Mouse (Mus musculus) MEL (cell line): ENCODE results near the gene Uba3. TPM values are rescaled to one million over a fixed set of nuclear protein-coding genes. Genes with fewer than 3 reads are reported as not detected.

Source experiments
- DNase-seq: peaks from one replicate; pipeline ENCODE4 v3.0.0; 2011; ENCODE audit warnings: low read depth, low spot score
- H3K27ac ChIP-seq: 2 replicates; pipeline ENCODE4 v1.5.1; 2012; ENCODE audit warnings: low read depth, mild to moderate bottlenecking, control low read depth, low read length, moderate library complexity; ENCODE audit not compliant: control insufficient read depth
- H3K27me3 ChIP-seq, 2 experiments: fragments of 150-350 bp in 1 of 2; sonication (generic) in 1 of 2; 2 replicates each; pipeline ENCODE4 v1.6.1; 2012; ENCODE audit warnings: low read length in 2 of 2, mild to moderate bottlenecking in 2 of 2, improper control_type of control experiment in 1 of 2, moderate library complexity in 1 of 2; ENCODE audit not compliant: insufficient read depth in 2 of 2, control insufficient read depth in 1 of 2
- H3K36me3 ChIP-seq, 2 experiments: 2 replicates each; pipeline ENCODE4 v1.6.1; 2012 to 2014; ENCODE audit warnings: low read length in 2 of 2, improper control_type of control experiment in 1 of 2, inconsistent platforms in 1 of 2, mild to moderate bottlenecking in 1 of 2; ENCODE audit not compliant: insufficient read depth in 2 of 2, control insufficient read depth in 1 of 2
- H3K4me1 ChIP-seq, 2 experiments: fragments of 150-350 bp in 1 of 2; sonication (generic) in 1 of 2; 2 replicates each; pipeline ENCODE4 v1.6.1; 2012; ENCODE audit warnings: low read length in 2 of 2, improper control_type of control experiment in 1 of 2, mild to moderate bottlenecking in 1 of 2; ENCODE audit not compliant: insufficient read depth in 2 of 2, control insufficient read depth in 1 of 2
- H3K4me3 ChIP-seq, 2 experiments: fragments of 150-350 bp in 1 of 2; sonication (generic) in 1 of 2; 2 replicates each; pipeline ENCODE4 v1.5.1; 2012; ENCODE audit warnings: low read depth in 2 of 2, low read length in 2 of 2, mild to moderate bottlenecking in 2 of 2, moderate library complexity in 2 of 2, control low read depth in 1 of 2, improper control_type of control experiment in 1 of 2; ENCODE audit not compliant: control insufficient read depth in 1 of 2, insufficient read depth in 1 of 2
- H3K79me2 ChIP-seq: 2 replicates; pipeline ENCODE4 v1.6.1; 2012; ENCODE audit warnings: mild to moderate bottlenecking, low read length, moderate library complexity; ENCODE audit not compliant: control insufficient read depth, poor library complexity, insufficient read depth
- H3K9ac ChIP-seq: 2 replicates; pipeline ENCODE4 v1.6.1; 2012; ENCODE audit warnings: low read depth, mild to moderate bottlenecking, control low read depth, low read length, moderate library complexity; ENCODE audit not compliant: control insufficient read depth, poor library complexity, severe bottlenecking
- H3K9me3 ChIP-seq: fragments of 150-350 bp; sonication (generic); replicated peaks from 2 replicates; pipeline ENCODE4 v1.6.1; 2012; ENCODE audit warnings: mild to moderate bottlenecking, low read length, improper control_type of control experiment, moderate library complexity; ENCODE audit not compliant: insufficient read depth
- CHD1 ChIP-seq: IDR thresholded peaks from 2 replicates; pipeline ENCODE4 v1.6.1; 2012; ENCODE audit warnings: low read depth, mild to moderate bottlenecking, inconsistent platforms, low read length, improper control_type of control experiment
- EP300 ChIP-seq, 2 experiments: IDR thresholded peaks; 2 replicates each; pipeline ENCODE4 v1.6.1; 2011; ENCODE audit warnings: improper control_type of control experiment in 2 of 2, low read length in 2 of 2, low read depth in 1 of 2, mild to moderate bottlenecking in 1 of 2
- ETS1 ChIP-seq: IDR thresholded peaks from 2 replicates; pipeline ENCODE4 v1.6.1; 2012; ENCODE audit warnings: low read depth, mild to moderate bottlenecking, inconsistent platforms, low read length, improper control_type of control experiment, moderate library complexity
- GABPA ChIP-seq: IDR thresholded peaks from 2 replicates; pipeline ENCODE4 v1.6.1; 2012; ENCODE audit warnings: low read depth, mild to moderate bottlenecking, inconsistent platforms, low read length, improper control_type of control experiment, moderate library complexity
- GATA1 ChIP-seq: IDR thresholded peaks from 2 replicates; pipeline ENCODE4 v1.6.1; 2011; ENCODE audit warnings: low read depth, low read length, improper control_type of control experiment
- MAFK ChIP-seq: IDR thresholded peaks from 2 replicates; pipeline ENCODE4 v1.6.1; 2011; ENCODE audit warnings: low read depth, mild to moderate bottlenecking, low read length, improper control_type of control experiment, borderline replicate concordance
- MAZ ChIP-seq: IDR thresholded peaks from 2 replicates; pipeline ENCODE4 v1.6.1; 2012; ENCODE audit warnings: low read depth, mild to moderate bottlenecking, inconsistent platforms, low read length, improper control_type of control experiment
- MEF2A ChIP-seq: IDR thresholded peaks from 2 replicates; pipeline ENCODE4 v1.6.1; 2014; ENCODE audit warnings: low read depth, mild to moderate bottlenecking, inconsistent platforms, low read length, improper control_type of control experiment; ENCODE audit not compliant: poor library complexity, insufficient replicate concordance, severe bottlenecking; ENCODE audit errors: extremely low read depth
- MYC ChIP-seq: IDR thresholded peaks from 2 replicates; pipeline ENCODE4 v1.6.1; 2011; ENCODE audit warnings: low read depth, mild to moderate bottlenecking, low read length, improper control_type of control experiment, moderate library complexity
- POLR2A ChIP-seq, 2 experiments: IDR thresholded peaks; 2 replicates each; pipeline ENCODE4 v1.6.1; 2011 to 2012; ENCODE audit warnings: low read length in 2 of 2, mild to moderate bottlenecking in 2 of 2, control low read depth in 1 of 2, improper control_type of control experiment in 1 of 2, low read depth in 1 of 2, moderate library complexity in 1 of 2; ENCODE audit not compliant: control insufficient read depth in 1 of 2, insufficient read depth in 1 of 2, poor library complexity in 1 of 2
- RAD21 ChIP-seq: IDR thresholded peaks from 2 replicates; pipeline ENCODE4 v1.6.1; 2011; ENCODE audit warnings: mild to moderate bottlenecking, low read depth, low read length, improper control_type of control experiment
- RCOR1 ChIP-seq: IDR thresholded peaks from 2 replicates; pipeline ENCODE4 v1.6.1; 2012; ENCODE audit warnings: low read depth, mild to moderate bottlenecking, inconsistent platforms, low read length, improper control_type of control experiment
- TAL1 ChIP-seq: IDR thresholded peaks from 2 replicates; pipeline ENCODE4 v1.6.1; 2012; ENCODE audit warnings: mild to moderate bottlenecking, inconsistent platforms, low read length, moderate library complexity, mixed read lengths
- TBP ChIP-seq: IDR thresholded peaks from 2 replicates; pipeline ENCODE4 v1.8.0; 2011; ENCODE audit warnings: low read depth, low read length, improper control_type of control experiment
- TCF12 ChIP-seq: IDR thresholded peaks from 2 replicates; pipeline ENCODE4 v1.6.1; 2014; ENCODE audit warnings: low read depth, mild to moderate bottlenecking, inconsistent platforms, low read length, improper control_type of control experiment, moderate library complexity
- USF1 ChIP-seq: IDR thresholded peaks from 2 replicates; pipeline ENCODE4 v1.6.1; 2014; ENCODE audit warnings: low read depth, mild to moderate bottlenecking, inconsistent platforms, low read length, improper control_type of control experiment, moderate library complexity
- ZC3H11A ChIP-seq: IDR thresholded peaks from 2 replicates; pipeline ENCODE4 v1.6.1; 2012; ENCODE audit warnings: low read depth, mild to moderate bottlenecking, inconsistent platforms, low read length, improper control_type of control experiment
- polyA plus RNA-seq, 2 experiments: library from polyadenylated mRNA; stranded (reverse) in 1 of 2; unstranded in 1 of 2; fragments of >175 nt in 1 of 2; fragments of >200 nt in 1 of 2; gene quantifications; 2 replicates each; pipeline versions ENCODE4 v1.2.1 to v1.2.4; 2012; ENCODE audit warnings: low replicate concordance in 2 of 2, low read depth in 1 of 2; ENCODE audit not compliant: insufficient read length in 2 of 2, insufficient read depth in 1 of 2, missing spikeins in 1 of 2
- total RNA-seq: library from RNA; depleted of rRNA; stranded (reverse); fragments of 300-350 nt; gene quantifications from 2 replicates; pipeline ENCODE4 v1.2.3, GENCODE M21; 2012

The Uba3 gene
- total and polyA plus RNA-seq, 3 experiments, result 37.1 to 38.1 TPM; not detected in 1

DNA sequence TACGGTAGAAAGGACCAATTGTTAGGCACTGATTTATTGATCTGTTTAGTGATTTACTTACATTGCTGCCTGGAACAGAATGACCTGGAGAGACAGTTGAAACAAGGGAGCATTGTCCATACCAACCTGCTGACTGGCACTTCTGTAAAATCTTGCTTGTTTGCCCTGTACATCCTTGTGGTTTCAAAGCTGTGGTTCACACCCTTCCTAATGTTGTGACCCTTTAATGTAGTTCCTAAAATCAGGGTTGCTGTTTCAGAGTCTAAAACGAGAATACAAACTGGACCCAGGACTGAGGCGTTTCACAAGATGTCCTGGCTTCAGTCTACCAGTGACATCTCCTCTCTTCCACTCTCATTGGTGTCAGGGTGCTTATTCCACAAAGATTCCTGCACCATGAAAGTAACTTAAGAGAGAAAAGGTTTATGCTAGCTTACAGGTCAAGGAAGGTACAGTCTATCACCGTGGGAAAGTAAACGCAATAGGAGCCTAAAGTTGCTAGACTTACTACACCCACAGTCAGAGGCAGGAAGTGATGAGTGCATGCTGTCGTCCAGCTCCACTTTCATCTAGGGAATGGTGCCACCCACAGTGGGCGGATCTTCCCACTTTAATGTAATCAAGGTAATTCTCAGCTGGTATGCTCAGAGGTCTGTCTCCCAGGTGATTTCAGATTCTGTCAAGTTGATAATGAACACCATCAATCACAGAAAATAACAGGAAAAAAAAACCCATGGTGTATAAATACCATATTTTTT, 29.6 kb upstream of the Uba3 start:
- Histone ChIP-seq H3K27me3 (no peaks in the 10 kb centered on the region), H3K9ac (no peak overlapping the region), H3K4me1 (no peaks in the 10 kb centered on the region), H3K79me2 (no peaks in the 10 kb centered on the region), H3K36me3 (peaks cover 0 to 3% of the 10 kb centered on the region in 2 experiments; a peak in 3 of 4 replicates), H3K27ac (no peak overlapping the region), H3K9me3 (no peaks in the 10 kb centered on the region), H3K4me3 (no peak overlapping the region)
- no peak for TF ChIP-seq MYC
- TF ChIP-seq CHD1, result no peak
- TF ChIP-seq TAL1, result no peak
- no peak for TF ChIP-seq ZC3H11A
- TF ChIP-seq POLR2A (IDR thresholded peaks at IDR 0.05; ENCODE audit: control insufficient read depth in 1 of 2, insufficient read depth in 1 of 2, low read depth in 1 of 2, low read length in 2 of 2, poor library complexity in 1 of 2), result no peak
- no peak for TF ChIP-seq ETS1
- no peak for TF ChIP-seq EP300 (IDR thresholded peaks at IDR 0.05; ENCODE audit: low read depth in 1 of 2, low read length in 2 of 2)
- TF ChIP-seq GATA1, result no peak
- TF ChIP-seq TCF12, result no peak
- no peak for TF ChIP-seq RAD21
- TF ChIP-seq TBP, result no peak
- no peak for TF ChIP-seq RCOR1
- no peak for DNase-seq

DNA sequence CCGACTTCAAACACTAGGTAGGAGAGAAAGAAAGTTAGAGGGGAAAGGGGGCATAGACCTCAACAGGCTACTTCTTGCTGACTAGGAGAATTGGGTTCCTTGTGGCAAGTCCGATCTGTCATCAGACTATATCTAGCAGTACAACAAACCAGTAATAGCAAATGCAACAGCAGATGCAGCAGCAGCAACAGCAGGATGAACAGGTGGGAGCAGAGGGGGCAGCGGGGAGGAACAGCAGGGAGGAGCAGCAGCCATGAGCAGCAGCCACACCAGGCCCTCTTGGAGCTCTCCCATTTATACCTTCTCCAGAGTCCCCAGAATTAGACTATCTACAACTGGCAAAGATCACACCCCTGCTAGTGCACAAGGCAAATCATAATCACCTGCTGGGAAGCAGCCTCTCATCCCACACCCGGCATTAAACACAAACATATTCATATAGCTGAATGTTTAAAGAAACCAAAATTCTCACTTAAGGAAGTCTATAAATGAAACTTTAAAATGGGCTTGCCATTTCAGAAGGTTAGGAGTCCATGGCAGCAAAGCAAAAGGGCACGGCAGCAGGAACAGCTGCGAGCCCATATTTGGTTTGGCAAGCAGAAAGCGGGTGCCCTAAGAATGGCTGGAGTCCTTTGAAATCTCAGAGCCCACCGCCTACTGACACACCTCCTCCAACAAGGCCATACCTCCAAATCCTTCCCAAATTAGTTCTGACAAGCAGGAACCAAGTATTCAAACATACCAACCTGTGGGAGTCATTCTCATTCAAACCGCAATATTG, 21.8 kb upstream of the Uba3 start:
- peaks cover 14 to 16% of the 10 kb centered on the region in 2 experiments for H3K4me1 ChIP-seq
- H3K27ac ChIP-seq, result no peak overlapping the region
- no peak overlapping the region for H3K4me3 ChIP-seq
- peaks cover 15% of the 10 kb centered on the region in 2 experiments for H3K36me3 ChIP-seq
- H3K9me3 ChIP-seq, result no peaks in the 10 kb centered on the region
- TF ChIP-seq MAFK (no peak), TAL1 (no peak), MAZ (no peak), MEF2A (no peak), GABPA (no peak), USF1 (no peak)
- no peak overlapping the region for H3K9ac ChIP-seq
- DNase-seq, result no peak
- peaks cover 4% of the 10 kb centered on the region; the same call in 1 of the 2 replicates for H3K79me2 ChIP-seq
- no peaks in the 10 kb centered on the region for H3K27me3 ChIP-seq
